Mouse (Mus musculus) layer of hippocampus, postnatal 36 days (tissue): Measurements from ENCODE around the gene Ankrd22. TPM values are rescaled to one million over a fixed set of nuclear protein-coding genes. Genes with fewer than 3 reads are reported as not detected.
"Not testable (repeated sequence)": the region's sequence is repeated elsewhere in the genome, so short reads cannot be mapped to it uniquely, and the experiment has no call there.

Experiments
- DNase-seq, 2 experiments: peaks; one replicate each; pipeline ENCODE4 v3.0.0; 2022
- total RNA-seq, 2 experiments: library from RNA; stranded (reverse); gene quantifications; 2 replicates each; pipeline ENCODE4 v1.2.3; 2021

Gene Ankrd22
- total RNA-seq: not detected

GRCm38 (mm10) chr19:34165891-34166290 is at the start of gene Ankrd22:
Ankrd22 (minus strand) TSS chr19:34166053.
- no peak for DNase-seq

- no peak for DNase-seq
Observed at GRCm38 (mm10) chr19:34214136-34214535, 48.3 kb upstream of the Ankrd22 start.

GRCm38 (mm10) chr19:34213251-34213645 is 47.4 kb upstream of the Ankrd22 start:
- DNase-seq: no peak

DNA sequence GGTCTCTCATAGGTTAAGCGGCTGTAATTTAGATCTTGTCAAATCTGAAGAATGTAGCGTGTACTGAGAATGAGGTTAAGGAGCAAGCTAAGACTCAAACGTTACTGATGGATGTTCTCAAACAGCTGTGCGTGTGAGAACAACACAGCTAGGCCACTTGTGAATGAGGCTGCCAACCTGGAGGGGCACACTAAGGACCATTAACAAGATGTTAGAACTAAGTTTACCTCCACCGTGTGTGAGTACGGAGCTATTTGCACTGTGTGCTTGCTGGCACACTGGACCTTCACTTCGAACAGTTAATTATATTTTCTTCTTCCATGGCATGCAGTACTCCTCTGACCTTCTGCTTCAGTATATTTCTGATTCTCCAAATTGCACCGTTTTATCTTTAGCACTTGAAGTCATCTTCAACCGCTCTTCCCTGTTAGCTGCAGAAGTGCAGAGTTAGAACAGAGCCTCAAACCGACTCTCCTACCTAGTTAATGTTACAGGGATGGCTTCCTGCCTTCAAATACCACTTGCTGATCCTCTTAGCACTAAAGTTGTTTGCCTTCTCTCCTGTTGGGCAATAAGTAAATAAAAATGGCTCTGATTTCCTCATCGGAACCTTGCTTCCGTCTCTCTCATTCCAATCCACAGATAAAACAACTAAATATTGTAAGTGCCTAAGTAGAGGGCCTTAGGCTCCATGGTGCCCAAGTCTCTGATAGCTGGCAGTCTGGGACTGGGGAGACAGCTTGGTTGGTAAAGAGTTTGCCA is 46.8 kb upstream of the Ankrd22 start:
- DNase-seq: no peak

DNA sequence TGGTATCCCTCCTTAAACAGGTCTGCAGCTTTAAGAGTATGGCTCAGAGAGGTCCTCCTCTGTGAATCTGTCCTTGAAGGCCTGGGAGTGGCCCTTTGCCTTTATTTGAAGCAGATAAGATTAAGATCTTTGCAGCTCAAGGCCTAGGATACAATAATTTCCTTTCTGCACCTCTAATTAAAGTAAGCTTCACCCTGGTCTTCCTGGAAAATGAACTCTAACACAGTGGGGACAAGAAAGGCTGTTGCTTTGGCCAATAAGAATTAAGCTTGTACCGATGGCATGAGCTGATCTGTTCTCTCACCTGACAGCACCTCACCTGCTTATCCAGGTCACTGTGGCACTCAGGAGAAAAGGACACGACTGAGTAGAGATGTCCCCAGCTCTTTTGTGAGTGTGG is 45.0 kb upstream of the Ankrd22 start:
- DNase-seq: no peak

DNA sequence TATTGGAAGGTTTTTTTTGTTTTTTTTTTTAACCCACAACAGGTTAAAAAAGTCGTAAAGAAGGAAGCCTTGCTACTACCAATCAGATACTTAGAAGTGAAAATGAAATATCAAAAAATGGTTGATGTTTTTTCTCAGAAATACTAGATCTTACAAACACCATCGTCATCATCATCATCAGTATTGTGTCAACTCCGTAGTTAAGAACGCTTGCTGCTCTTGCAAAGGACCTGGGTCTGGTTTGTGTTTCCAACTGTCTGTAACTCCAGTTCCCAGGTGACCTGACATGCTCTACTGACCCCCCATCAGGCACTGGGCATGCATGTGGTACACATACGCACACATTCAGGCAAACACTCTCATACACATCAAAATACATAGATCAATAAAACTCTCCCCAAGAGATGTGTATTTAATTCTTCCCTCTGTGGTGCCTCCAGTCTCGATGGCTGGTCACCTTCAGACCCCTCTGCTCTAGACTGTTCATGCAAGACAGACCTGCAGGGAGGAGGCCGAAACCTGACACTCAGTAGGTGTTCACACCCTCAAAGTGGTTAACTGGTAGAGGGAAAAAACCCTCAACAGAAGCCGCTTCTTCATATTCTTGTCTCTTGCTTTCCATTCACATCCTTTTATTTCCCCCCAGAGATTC is 44.2 kb upstream of the Ankrd22 start:
- DNase-seq: no peak

- DNase-seq: no peak
Observed at GRCm38 (mm10) chr19:34209031-34209430, 43.2 kb upstream of the Ankrd22 start.

GRCm38 (mm10) chr19:34206760-34207440 is 41.0 kb upstream of the Ankrd22 start:
- no peak for DNase-seq

DNA sequence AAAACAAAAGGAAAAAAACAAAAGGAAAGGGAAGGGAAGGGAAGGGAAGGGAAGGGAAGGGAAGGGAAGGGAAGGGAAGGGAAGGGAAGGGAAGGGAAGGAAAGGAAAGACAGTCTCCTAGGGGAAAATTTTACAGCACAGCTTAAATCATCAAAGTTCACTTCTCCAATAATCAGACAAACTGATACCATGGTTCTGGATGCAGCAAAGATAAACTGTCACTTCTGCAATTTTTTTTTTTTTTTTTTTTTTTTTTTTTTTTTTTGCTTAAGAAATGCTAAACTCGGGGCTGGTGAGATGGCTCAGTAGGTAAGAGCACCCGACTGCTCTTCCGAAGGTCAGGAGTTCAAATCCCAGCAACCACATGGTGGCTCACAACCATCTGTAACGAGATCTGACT is 40.3 kb upstream of the Ankrd22 start:
- DNase-seq: not testable (repeated sequence)

- DNase-seq: no peak
Observed at GRCm38 (mm10) chr19:34202668-34203067, 36.8 kb upstream of the Ankrd22 start.

GRCm38 (mm10) chr19:34199488-34199887 is 33.6 kb upstream of the Ankrd22 start:
- no peak for DNase-seq

- no peak for DNase-seq
Observed at GRCm38 (mm10) chr19:34198901-34199300, 33.0 kb upstream of the Ankrd22 start.

DNA sequence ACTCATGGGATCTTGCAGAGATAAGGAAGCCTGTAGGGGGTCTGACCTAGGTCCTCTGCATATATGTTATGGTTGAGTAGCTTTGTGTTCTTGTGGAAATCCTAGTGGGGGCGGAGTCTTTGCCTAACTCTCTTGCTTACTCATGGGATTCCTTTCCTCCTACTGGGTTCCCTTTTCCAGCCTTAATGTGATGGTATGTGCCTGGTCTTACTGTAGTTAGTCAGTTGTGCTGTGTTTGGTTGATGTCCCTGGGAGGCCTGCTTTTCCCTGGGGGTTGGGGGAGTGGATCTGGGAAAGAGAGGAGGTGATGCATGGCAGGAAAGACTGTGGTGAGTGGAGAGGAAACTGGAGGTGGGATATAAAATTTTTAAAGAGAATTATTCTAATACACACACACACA is 32.2 kb upstream of the Ankrd22 start:
- no peak for DNase-seq

DNA sequence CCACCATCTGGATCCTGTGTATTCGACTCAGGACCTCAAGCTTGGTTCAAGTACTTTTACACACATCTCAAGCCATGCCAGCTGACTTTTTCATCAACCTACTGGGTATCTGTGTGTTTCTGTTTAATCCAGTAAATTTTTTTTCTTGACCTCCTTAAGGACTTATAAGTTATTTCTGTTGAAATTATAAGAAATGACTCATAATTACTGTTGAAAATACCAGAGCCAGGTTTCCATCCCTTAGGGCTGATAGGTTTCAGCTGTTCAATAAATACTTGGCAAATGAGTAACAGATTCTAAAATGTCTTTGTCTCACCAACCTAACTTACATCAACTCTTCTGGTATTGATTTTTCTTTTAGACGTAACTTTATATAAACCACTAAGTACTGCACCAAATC is 29.2 kb upstream of the Ankrd22 start:
- DNase-seq: no peak

- no peak for DNase-seq
Observed at GRCm38 (mm10) chr19:34194132-34194745, 28.4 kb upstream of the Ankrd22 start.

DNA sequence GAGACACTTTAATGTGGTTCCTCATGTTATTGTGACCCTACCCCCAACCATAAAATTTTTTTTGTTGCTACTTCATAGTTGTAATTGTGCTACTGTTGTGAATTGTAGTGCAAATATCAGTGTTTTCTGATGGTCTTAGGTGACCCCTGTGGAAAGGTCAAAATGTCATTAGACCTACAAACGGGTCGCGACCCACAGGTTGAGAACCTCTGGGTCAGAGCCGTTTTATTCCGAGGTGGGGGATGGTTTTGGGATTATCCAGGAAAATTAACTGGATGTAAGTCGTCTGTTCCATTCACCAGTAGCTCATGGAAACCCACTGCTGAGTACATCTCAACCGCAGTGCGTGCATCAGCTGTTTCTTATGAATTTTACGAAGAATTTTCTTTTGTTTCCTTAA is 27.8 kb upstream of the Ankrd22 start:
- no peak for DNase-seq

DNA sequence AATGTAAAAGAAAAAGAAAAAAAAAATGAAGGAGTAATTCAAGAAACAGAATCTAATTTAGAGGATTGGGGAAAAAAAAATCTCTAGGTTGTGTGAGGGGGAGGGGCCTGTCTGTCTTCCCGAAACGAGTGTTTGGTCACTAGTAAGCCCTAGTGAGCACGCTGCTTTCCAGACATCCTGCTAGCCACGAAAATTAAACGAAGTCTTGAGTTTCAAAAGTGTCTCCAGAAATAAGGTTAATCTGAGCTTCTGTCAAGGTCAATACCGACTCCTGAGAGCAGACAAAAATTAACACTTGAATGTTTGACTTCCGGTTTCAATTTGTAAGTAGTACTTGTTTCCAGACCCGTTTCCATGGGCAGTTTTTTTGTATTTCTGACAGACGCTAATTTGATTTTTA is 27.3 kb upstream of the Ankrd22 start:
- DNase-seq: no peak

DNA sequence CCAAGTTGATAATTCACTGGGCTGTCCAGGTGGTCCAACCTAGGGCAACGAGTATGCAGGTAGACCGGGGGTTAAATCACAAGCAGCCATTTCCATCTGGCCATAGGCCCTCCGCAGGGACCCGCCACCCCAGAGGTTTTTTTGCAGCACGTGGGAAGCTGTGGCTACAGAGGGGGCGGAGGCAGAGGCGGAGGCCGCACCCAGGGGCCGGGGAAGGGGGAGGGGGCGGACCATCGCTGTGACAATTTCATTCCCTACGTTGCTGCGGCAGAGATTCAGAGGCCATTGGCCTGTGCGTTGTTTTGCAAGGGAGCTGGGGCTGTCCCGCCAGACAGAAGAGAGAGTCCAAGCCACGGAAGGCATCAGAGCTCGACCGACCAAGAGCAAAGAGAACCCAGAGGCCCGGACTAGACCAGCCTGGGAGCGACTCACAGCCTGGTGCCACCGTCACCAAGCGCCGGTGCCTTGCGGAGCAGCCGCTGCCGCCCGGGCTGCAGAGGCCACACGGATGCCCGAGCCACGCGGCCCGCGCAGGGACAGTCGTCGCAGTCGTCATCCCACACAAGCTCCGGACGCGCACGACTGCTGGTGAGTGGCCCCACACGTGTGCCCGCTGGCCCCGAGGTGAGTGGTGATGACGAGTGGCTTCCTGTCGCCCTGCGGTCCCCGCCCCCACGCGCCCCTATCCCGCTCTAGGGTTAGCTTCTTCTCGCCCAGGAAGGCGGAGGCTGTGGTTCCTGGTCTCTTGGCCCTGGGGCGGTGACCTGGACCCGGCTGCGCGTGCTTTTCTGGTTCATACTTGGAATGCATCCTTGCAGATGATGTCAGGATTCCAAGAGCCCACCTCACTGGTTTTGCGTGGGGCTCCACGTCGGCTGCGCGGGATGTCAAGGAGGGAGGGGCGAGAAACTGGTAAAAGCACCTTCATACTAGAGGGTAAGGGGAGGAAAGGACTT is 26.4 kb upstream of the Ankrd22 start, which contains the start of gene Stambpl1:
Gene Stambpl1, plus strand, starts transcription at position 222 of the 956 bp plus-strand sequence.
- peak; percentile 65 to 73 for DNase-seq

GRCm38 (mm10) chr19:34191645-34192007 is 25.8 kb upstream of the Ankrd22 start:
- DNase-seq: no peak

GRCm38 (mm10) chr19:34186845-34187244 is 21.0 kb upstream of the Ankrd22 start:
- no peak for DNase-seq

DNA sequence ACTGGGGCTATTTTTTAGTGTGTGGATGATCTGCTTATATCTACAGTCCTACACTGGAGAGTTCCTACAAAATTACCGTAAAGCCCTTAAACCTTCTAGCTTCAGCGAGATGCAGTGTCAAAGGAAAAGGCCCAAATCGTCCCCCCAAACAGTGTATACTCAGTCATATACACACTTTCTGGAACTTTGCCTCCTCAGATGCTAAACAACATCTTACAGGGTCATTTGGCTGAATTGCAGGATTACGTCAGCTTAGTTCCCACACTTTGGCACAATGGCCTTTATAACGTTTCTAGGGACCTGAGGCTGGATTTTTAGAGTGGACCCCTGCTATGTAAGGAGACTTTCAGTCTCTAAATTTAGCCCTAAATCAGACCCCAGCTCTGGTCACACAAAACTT is 16.6 kb upstream of the Ankrd22 start:
- no peak for DNase-seq

DNA sequence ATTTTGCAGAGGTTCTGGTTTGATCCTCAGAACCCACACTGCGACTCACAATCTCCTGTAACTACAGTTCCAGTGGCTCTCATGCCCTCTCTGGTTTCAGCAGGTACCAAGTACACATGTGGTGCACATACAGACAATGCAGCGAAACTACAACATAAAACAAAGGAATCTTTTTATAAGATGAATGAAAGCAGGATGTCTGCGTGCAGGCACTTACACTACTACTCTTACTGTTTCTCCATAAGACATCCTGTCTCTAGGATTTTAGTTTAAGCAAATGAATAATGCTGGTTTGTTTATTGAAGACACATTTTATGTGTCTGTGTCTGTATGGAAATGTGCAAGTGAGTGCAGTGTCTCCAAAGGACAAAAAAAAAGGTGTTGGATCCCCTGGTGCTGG is 15.4 kb upstream of the Ankrd22 start:
- DNase-seq: no peak
